Mouse (Mus musculus) forebrain, embryonic 15.5 days (tissue): Measurements from ENCODE around the gene Olfr288. TPM values are rescaled to one million over a fixed set of nuclear protein-coding genes. Genes with fewer than 3 reads are reported as not detected.

Experiments
- ATAC-seq: fragments of 200-750 bp; cut with Nextera tagmentation; replicated peaks from 2 replicates; pipeline ENCODE4 v1.8.0; 2017; ENCODE audit warnings: mild to moderate bottlenecking, moderate TSS enrichment, moderate library complexity
- H3K27ac ChIP-seq: fragments of 300-500 bp; sonication (generic); replicated peaks from 2 replicates; pipeline ENCODE4 v1.5.1; 2015; ENCODE audit warnings: mild to moderate bottlenecking, inconsistent platforms
- H3K27me3 ChIP-seq: fragments of 300-500 bp; sonication (generic); 2 replicates; pipeline ENCODE4 v1.6.1; 2015; ENCODE audit warnings: inconsistent platforms
- H3K36me3 ChIP-seq: fragments of 300-500 bp; sonication (generic); 2 replicates; pipeline ENCODE4 v1.6.1; 2015; ENCODE audit warnings: mild to moderate bottlenecking, inconsistent platforms
- H3K4me1 ChIP-seq: fragments of 300-500 bp; sonication (generic); 2 replicates; pipeline ENCODE4 v1.6.1; 2015; ENCODE audit warnings: inconsistent platforms
- H3K4me2 ChIP-seq: fragments of 300-500 bp; sonication (generic); replicated peaks from 2 replicates; pipeline ENCODE4 v1.6.1; 2015; ENCODE audit warnings: mild to moderate bottlenecking, inconsistent platforms
- H3K4me3 ChIP-seq: fragments of 300-500 bp; sonication (generic); 2 replicates; pipeline ENCODE4 v1.5.1; 2015; ENCODE audit warnings: mild to moderate bottlenecking, inconsistent platforms
- H3K9ac ChIP-seq: fragments of 300-500 bp; sonication (generic); replicated peaks from 2 replicates; pipeline ENCODE4 v1.6.1; 2015; ENCODE audit warnings: mild to moderate bottlenecking, inconsistent platforms
- H3K9me3 ChIP-seq: fragments of 300-500 bp; sonication (generic); 2 replicates; pipeline ENCODE4 v1.6.1; 2016; ENCODE audit warnings: inconsistent platforms
- WGBS: fragments of 180-500 bp; shearing (Covaris S2); methylation state at CpG from one replicate; pipeline ENCODE4 v1.1.7; 2015; ENCODE audit warnings: mixed read lengths; 5-methylcytosine and 5-hydroxymethylcytosine counted together
- polyA plus RNA-seq: library from polyadenylated mRNA; unstranded; fragments of >200 nt; fragmentation: Nextera tagmentation; extraction: Ambion mirVana; gene quantifications from 2 replicates; pipeline ENCODE4 v1.2.1, GENCODE M21; 2015

Gene Olfr288
- polyA plus RNA-seq, 1 experiment from 2014 or later: not detected

GRCm38 (mm10) chr15:98181132-98181711 lies 14.1 kb downstream of the Olfr288 start:
- peak overlapping the region; percentile 68 for H3K27ac ChIP-seq
- no peaks in the 10 kb centered on the region for H3K9me3 ChIP-seq
- no peaks in the 10 kb centered on the region for H3K27me3 ChIP-seq
- ATAC-seq: peak; percentile 98
- H3K9ac ChIP-seq: peak overlapping the region; percentile 51
- H3K36me3 ChIP-seq: no peaks in the 10 kb centered on the region
- H3K4me3 ChIP-seq: peak overlapping the region; percentile 60
- under 1% methylated on average over 30 of the region's 30 CpGs for WGBS
- H3K4me2 ChIP-seq: peak overlapping the region; percentile 53
- H3K4me1 ChIP-seq: peaks cover 9% of the 10 kb centered on the region

GRCm38 (mm10) chr15:98180567-98181131 lies 14.7 kb downstream of the Olfr288 start:
- peak; percentile 16; the same call in 1 of the 2 replicates for ATAC-seq
- H3K9me3 ChIP-seq: no peaks in the 10 kb centered on the region

GRCm38 (mm10) chr15:98177320-98177719 lies 18.0 kb downstream of the Olfr288 start:
- Histone ChIP-seq H3K27ac (no peak overlapping the region), H3K9me3 (no peaks in the 10 kb centered on the region), H3K4me3 (no peak overlapping the region), H3K9ac (no peak overlapping the region), H3K36me3 (no peaks in the 10 kb centered on the region), H3K27me3 (peaks cover under 1% of the 10 kb centered on the region; the same call in 1 of the 2 replicates), H3K4me1 (peaks cover 16% of the 10 kb centered on the region), H3K4me2 (no peak overlapping the region)
- ATAC-seq: no peak
- 73% methylated on average over 3 of the region's 3 CpGs for WGBS

More at GRCm38 (mm10) chr15:98180567-98181131, 14.7 kb downstream of the Olfr288 start:
- Histone ChIP-seq H3K4me1 (peaks cover 9% of the 10 kb centered on the region), H3K9ac (peak overlapping the region; percentile 51), H3K27me3 (no peaks in the 10 kb centered on the region), H3K36me3 (no peaks in the 10 kb centered on the region), H3K4me2 (peak overlapping the region; percentile 53), H3K27ac (peak overlapping the region; percentile 68; the same call in 1 of the 2 replicates), H3K4me3 (peak overlapping the region; percentile 60)
- WGBS: 2% methylated on average over 26 of the region's 26 CpGs

- 22% methylated on average over 8 of the region's 8 CpGs for WGBS
- Histone ChIP-seq H3K27me3 (peaks cover 15% of the 10 kb centered on the region; the same call in 1 of the 2 replicates), H3K27ac (no peak overlapping the region), H3K9me3 (no peaks in the 10 kb centered on the region), H3K4me2 (no peak overlapping the region), H3K4me1 (peaks cover 20% of the 10 kb centered on the region), H3K36me3 (no peaks in the 10 kb centered on the region), H3K9ac (no peak overlapping the region), H3K4me3 (no peak overlapping the region)
- ATAC-seq: no peak
These were observed 21.5 kb downstream of the Olfr288 start for GRCm38 (mm10) chr15:98173821-98174220.

GRCm38 (mm10) chr15:98172113-98172512 lies 23.2 kb downstream of the Olfr288 start:
- 66% methylated on average over 5 of the region's 5 CpGs for WGBS
- H3K27me3 ChIP-seq: peaks cover 25% of the 10 kb centered on the region; the same call in 1 of the 2 replicates
- ATAC-seq: no peak

GRCm38 (mm10) chr15:98170917-98171316 lies 24.4 kb downstream of the Olfr288 start:
- no peaks in the 10 kb centered on the region for H3K36me3 ChIP-seq
- 67% methylated on average over 9 of the region's 9 CpGs for WGBS
- ATAC-seq: no peak
- no peak overlapping the region for H3K9ac ChIP-seq
- H3K4me2 ChIP-seq: 0 out of 2 replicates have a peak overlapping the region, but pooled peaks have one; percentile 86
- H3K9me3 ChIP-seq: no peaks in the 10 kb centered on the region
- H3K27ac ChIP-seq: no peak overlapping the region
- no peak overlapping the region for H3K4me3 ChIP-seq
- peaks cover 25% of the 10 kb centered on the region; the same call in 1 of the 2 replicates for H3K27me3 ChIP-seq
- peaks cover 37% of the 10 kb centered on the region for H3K4me1 ChIP-seq

More at GRCm38 (mm10) chr15:98172113-98172512, 23.2 kb downstream of the Olfr288 start:
- peaks cover 31% of the 10 kb centered on the region for H3K4me1 ChIP-seq
- H3K9me3 ChIP-seq: no peaks in the 10 kb centered on the region
- H3K4me2 ChIP-seq: no peak overlapping the region
- H3K36me3 ChIP-seq: no peaks in the 10 kb centered on the region
- no peak overlapping the region for H3K27ac ChIP-seq
- no peak overlapping the region for H3K9ac ChIP-seq
- no peak overlapping the region for H3K4me3 ChIP-seq

GRCm38 (mm10) chr15:98170365-98170764 lies 25.0 kb downstream of the Olfr288 start:
- Histone ChIP-seq H3K4me1 (peaks cover 37% of the 10 kb centered on the region), H3K36me3 (no peaks in the 10 kb centered on the region), H3K27ac (no peak overlapping the region), H3K27me3 (peaks cover 25% of the 10 kb centered on the region; the same call in 1 of the 2 replicates), H3K4me2 (peak overlapping the region; percentile 86), H3K4me3 (peak overlapping the region; percentile 68), H3K9me3 (no peaks in the 10 kb centered on the region), H3K9ac (0 out of 2 replicates have a peak overlapping the region, but pooled peaks have one; percentile 4)
- no peak for ATAC-seq
- WGBS: 31% methylated on average over 7 of the region's 7 CpGs

- Histone ChIP-seq H3K9me3 (no peaks in the 10 kb centered on the region), H3K4me3 (peak overlapping the region; percentile 68), H3K27me3 (peaks cover 25% of the 10 kb centered on the region; the same call in 1 of the 2 replicates), H3K4me1 (peaks cover 32% of the 10 kb centered on the region), H3K36me3 (no peaks in the 10 kb centered on the region), H3K9ac (peak overlapping the region; percentile 82), H3K4me2 (peak overlapping the region; percentile 86), H3K27ac (no peak overlapping the region)
- no peak for ATAC-seq
- WGBS: 4% methylated on average over 19 of the region's 19 CpGs
These were observed 26.7 kb downstream of the Olfr288 start for GRCm38 (mm10) chr15:98168622-98169004.

- peaks cover 30% of the 10 kb centered on the region for H3K4me1 ChIP-seq
These were observed 27.4 kb downstream of the Olfr288 start for GRCm38 (mm10) chr15:98167645-98168621.

GRCm38 (mm10) chr15:98166963-98167644 lies 28.2 kb downstream of the Olfr288 start, which contains the start of gene Ccdc184:
Gene Ccdc184, plus strand, starts transcription at chr15:98167158.
- peaks cover 30% of the 10 kb centered on the region for H3K4me1 ChIP-seq
- peak within 1 kb of the TSS; percentile 82 for H3K9ac ChIP-seq
- H3K36me3 ChIP-seq: no peaks in the 10 kb centered on the region
- ATAC-seq: peak; percentile 78
- peaks cover 22% of the 10 kb centered on the region; the same call in 1 of the 2 replicates for H3K27me3 ChIP-seq
- peak within 1 kb of the TSS; percentile 86 for H3K4me2 ChIP-seq
- H3K4me3 ChIP-seq: peak within 1 kb of the TSS; percentile 68
- no peaks in the 10 kb centered on the region for H3K9me3 ChIP-seq
- H3K27ac ChIP-seq: peak within 1 kb of the TSS; percentile 97
- WGBS: under 1% methylated on average over 17 of the region's 18 CpGs

More at GRCm38 (mm10) chr15:98167645-98168621, 27.4 kb downstream of the Olfr288 start:
- Histone ChIP-seq H3K4me3 (peak overlapping the region; percentile 68), H3K9me3 (no peaks in the 10 kb centered on the region), H3K36me3 (no peaks in the 10 kb centered on the region), H3K27me3 (peaks cover 25% of the 10 kb centered on the region; the same call in 1 of the 2 replicates), H3K4me2 (peak overlapping the region; percentile 86), H3K9ac (peak overlapping the region; percentile 82), H3K27ac (peak overlapping the region; percentile 97)
- peak; percentile 97 for ATAC-seq
- WGBS: under 1% methylated on average over 69 of the region's 69 CpGs

- H3K27ac ChIP-seq: no peak within 1 kb of the TSS
- H3K27me3 ChIP-seq: peaks cover 16% of the 10 kb centered on the region; the same call in 1 of the 2 replicates
- ATAC-seq: no peak
- no peak within 1 kb of the TSS for H3K4me3 ChIP-seq
- 84% methylated on average over 5 of the region's 5 CpGs for WGBS
- H3K9ac ChIP-seq: no peak within 1 kb of the TSS
- no peak within 1 kb of the TSS for H3K4me2 ChIP-seq
- H3K4me1 ChIP-seq: peaks cover 30% of the 10 kb centered on the region
- no peaks in the 10 kb centered on the region for H3K9me3 ChIP-seq
- no peaks in the 10 kb centered on the region for H3K36me3 ChIP-seq
These were observed 29.8 kb downstream of the Olfr288 start, which contains the start of gene Asb8 for GRCm38 (mm10) chr15:98165525-98165924. Gene Asb8, minus strand, starts transcription at chr15:98165625.
